Mouse (Mus musculus): ENCODE results near the gene Lat. TPM values are rescaled to one million over a fixed set of nuclear protein-coding genes. Genes with fewer than 3 reads are reported as not detected.
"Not testable (repeated sequence)": the region's sequence is repeated elsewhere in the genome, so short reads cannot be mapped to it uniquely, and the experiment has no call there.

The Lat gene
- total and polyA plus RNA-seq, 2 experiments from 2014 or later, result 0.69 TPM; not detected in 1

- WGBS, result 88% methylated on average over 9 of the region's 9 CpGs
- no peaks in the 10 kb centered on the region for H3K36me3 ChIP-seq (ENCODE audit: insufficient read depth, low read length)
- H3K9ac ChIP-seq (replicated peaks; ENCODE audit: low read length, poor library complexity, severe bottlenecking), result no peak overlapping the region
- H3K9me3 ChIP-seq (ENCODE audit: low read length), result no peaks in the 10 kb centered on the region
- H3K27me3 ChIP-seq (ENCODE audit: insufficient read depth, low read length), result no peaks in the 10 kb centered on the region
- H3K4me2 ChIP-seq (ENCODE audit: low read depth, low read length, poor library complexity, severe bottlenecking), result no peak overlapping the region
- no peak for DNase-seq (ENCODE audit: low spot score)
- no peak for TF ChIP-seq CTCF (IDR thresholded peaks at IDR 0.05)
- no peak for ATAC-seq (ENCODE audit: low FRiP score)
- H3K4me3 ChIP-seq (ENCODE audit: low read depth, low read length), result no peak overlapping the region
- H3K27ac ChIP-seq (ENCODE audit: low read depth, low read length), result no peak overlapping the region
- H3K4me1 ChIP-seq (ENCODE audit: insufficient read depth, low read length), result no peaks in the 10 kb centered on the region
Measured at GRCm38 (mm10) chr7:126329907-126330645, 39.3 kb downstream of the Lat start.

- H3K27me3 ChIP-seq (ENCODE audit: insufficient read depth, low read length); H3K4me3 ChIP-seq (ENCODE audit: low read depth, low read length); H3K4me1 ChIP-seq (ENCODE audit: insufficient read depth, low read length); ATAC-seq (ENCODE audit: low FRiP score); H3K9me3 ChIP-seq (ENCODE audit: low read length); DNase-seq (ENCODE audit: low spot score); H3K36me3 ChIP-seq (ENCODE audit: insufficient read depth, low read length); H3K9ac ChIP-seq (replicated peaks; ENCODE audit: low read length, poor library complexity, severe bottlenecking); H3K27ac ChIP-seq (ENCODE audit: low read depth, low read length); H3K4me2 ChIP-seq (ENCODE audit: low read depth, low read length, poor library complexity, severe bottlenecking): not testable (repeated sequence)
- WGBS, result 93% methylated on average over 4 of the region's 6 CpGs
Measured at GRCm38 (mm10) chr7:126328848-126329247, 40.5 kb downstream of the Lat start.

- DNase-seq (ENCODE audit: low spot score); H3K4me1 ChIP-seq (ENCODE audit: insufficient read depth, low read length); H3K4me3 ChIP-seq (ENCODE audit: low read depth, low read length); H3K4me2 ChIP-seq (ENCODE audit: low read depth, low read length, poor library complexity, severe bottlenecking); H3K9me3 ChIP-seq (ENCODE audit: low read length); H3K9ac ChIP-seq (replicated peaks; ENCODE audit: low read length, poor library complexity, severe bottlenecking); H3K27ac ChIP-seq (ENCODE audit: low read depth, low read length); H3K36me3 ChIP-seq (ENCODE audit: insufficient read depth, low read length); ATAC-seq (ENCODE audit: low FRiP score); H3K27me3 ChIP-seq (ENCODE audit: insufficient read depth, low read length): not testable (repeated sequence)
- WGBS, result 24% methylated on average over 9 of the region's 9 CpGs
Measured at GRCm38 (mm10) chr7:126325576-126326273, 43.6 kb downstream of the Lat start.

- no peaks in the 10 kb centered on the region for H3K4me1 ChIP-seq (ENCODE audit: insufficient read depth, low read length)
- ATAC-seq (ENCODE audit: low FRiP score), result no peak
- no peak for DNase-seq (ENCODE audit: low spot score)
- 55% methylated on average over 3 of the region's 3 CpGs for WGBS
- no peaks in the 10 kb centered on the region for H3K36me3 ChIP-seq (ENCODE audit: insufficient read depth, low read length)
- H3K4me3 ChIP-seq (ENCODE audit: low read depth, low read length), result no peak overlapping the region
- H3K9ac ChIP-seq (replicated peaks; ENCODE audit: low read length, poor library complexity, severe bottlenecking), result no peak overlapping the region
- no peak overlapping the region for H3K27ac ChIP-seq (ENCODE audit: low read depth, low read length)
- no peaks in the 10 kb centered on the region for H3K27me3 ChIP-seq (ENCODE audit: insufficient read depth, low read length)
- TF ChIP-seq CTCF (IDR thresholded peaks at IDR 0.05), result no peak
- no peaks in the 10 kb centered on the region for H3K9me3 ChIP-seq (ENCODE audit: low read length)
- no peak overlapping the region for H3K4me2 ChIP-seq (ENCODE audit: low read depth, low read length, poor library complexity, severe bottlenecking)
Measured at GRCm38 (mm10) chr7:126324791-126325190, 44.6 kb downstream of the Lat start.

- DNase-seq (ENCODE audit: low spot score) (peak; percentile 88), ATAC-seq (ENCODE audit: low FRiP score) (no peak)
- H3K27me3 ChIP-seq (ENCODE audit: insufficient read depth, low read length), result no peaks in the 10 kb centered on the region
- no peak overlapping the region for H3K27ac ChIP-seq (ENCODE audit: low read depth, low read length)
- H3K9me3 ChIP-seq (ENCODE audit: low read length), result no peaks in the 10 kb centered on the region
- no peaks in the 10 kb centered on the region for H3K4me1 ChIP-seq (ENCODE audit: insufficient read depth, low read length)
- TF ChIP-seq CTCF (IDR thresholded peaks at IDR 0.05), result peak; percentile 97
- WGBS, result 7% methylated on average over 11 of the region's 11 CpGs
- no peak overlapping the region for H3K4me3 ChIP-seq (ENCODE audit: low read depth, low read length)
- H3K4me2 ChIP-seq (ENCODE audit: low read depth, low read length, poor library complexity, severe bottlenecking), result no peak overlapping the region
- no peaks in the 10 kb centered on the region for H3K36me3 ChIP-seq (ENCODE audit: insufficient read depth, low read length)
- no peak overlapping the region for H3K9ac ChIP-seq (replicated peaks; ENCODE audit: low read length, poor library complexity, severe bottlenecking)
Measured at GRCm38 (mm10) chr7:126323729-126324128, 45.6 kb downstream of the Lat start.

GRCm38 (mm10) chr7:126314273-126314672, 55.1 kb downstream of the Lat start:
- DNase-seq (ENCODE audit: low spot score) (no peak), ATAC-seq (ENCODE audit: low FRiP score) (no peak)
- TF ChIP-seq CTCF (IDR thresholded peaks at IDR 0.05), result no peak
- Histone ChIP-seq H3K4me2 (ENCODE audit: low read depth, low read length, poor library complexity, severe bottlenecking) (no peak overlapping the region), H3K27me3 (ENCODE audit: insufficient read depth, low read length) (no peaks in the 10 kb centered on the region), H3K9me3 (ENCODE audit: low read length) (no peaks in the 10 kb centered on the region), H3K36me3 (ENCODE audit: insufficient read depth, low read length) (no peaks in the 10 kb centered on the region), H3K4me3 (ENCODE audit: low read depth, low read length) (no peak overlapping the region), H3K4me1 (ENCODE audit: insufficient read depth, low read length) (no peaks in the 10 kb centered on the region), H3K27ac (ENCODE audit: low read depth, low read length) (no peak overlapping the region), H3K9ac (replicated peaks; ENCODE audit: low read length, poor library complexity, severe bottlenecking) (no peak overlapping the region)
- WGBS, result 78% methylated on average over 8 of the region's 8 CpGs

Small RNA genes lying within 50 kb of the gene (microRNA-seq; reads per million reads assigned to microRNA genes)
- not detected for gene Mir7058 (ENCODE audit: borderline number of aligned reads)

Other genes starting within 250 kb of the Lat start
- 117 and 157 TPM in 2 replicates for gene Xpo6, start 169.1 kb downstream of the Lat start, total RNA-seq (2014; rRNA removed)
- 45.1 and 46.9 TPM in 2 replicates for gene Xpo6, start 169.1 kb downstream of the Lat start, polyA plus RNA-seq (2015; fragmentation: Nextera tagmentation; extraction: Ambion mirVana)
- 535 and 557 TPM in 2 replicates for gene Sbk1, start 97.0 kb downstream of the Lat start, total RNA-seq (2014; rRNA removed)
- gene Sbk1, start 97.0 kb downstream of the Lat start, polyA plus RNA-seq (2015; fragmentation: Nextera tagmentation; extraction: Ambion mirVana), result 183 and 184 TPM in 2 replicates
- gene Spns1, start 7.9 kb upstream of the Lat start, total RNA-seq (2014; rRNA removed), result 97.1 and 119 TPM in 2 replicates
- 88.9 and 89.5 TPM in 2 replicates for gene Spns1, start 7.9 kb upstream of the Lat start, polyA plus RNA-seq (2015; fragmentation: Nextera tagmentation; extraction: Ambion mirVana)
- 6.0 and 6.7 TPM in 2 replicates for gene Nfatc2ip, start 27.2 kb upstream of the Lat start, total RNA-seq (2014; rRNA removed)
- gene Nfatc2ip, start 27.2 kb upstream of the Lat start, polyA plus RNA-seq (2015; fragmentation: Nextera tagmentation; extraction: Ambion mirVana), result 2.3 and 2.4 TPM in 2 replicates
- not detected in 2 replicates for gene Cd19, start 45.3 kb upstream of the Lat start, total RNA-seq (2014; rRNA removed)
- 0.23 TPM in 1 of 2 replicates, not detected in the other for gene Cd19, start 45.3 kb upstream of the Lat start, polyA plus RNA-seq (2015; fragmentation: Nextera tagmentation; extraction: Ambion mirVana)
- gene Rabep2, start 59.2 kb upstream of the Lat start, total RNA-seq (2014; rRNA removed), result 20.3 and 21.0 TPM in 2 replicates
- 18.5 and 18.7 TPM in 2 replicates for gene Rabep2, start 59.2 kb upstream of the Lat start, polyA plus RNA-seq (2015; fragmentation: Nextera tagmentation; extraction: Ambion mirVana)
- 0.14 and 0.33 TPM in 2 replicates for gene Atp2a1, start 93.5 kb upstream of the Lat start, total RNA-seq (2014; rRNA removed)
- 0.35 and 0.56 TPM in 2 replicates for gene Atp2a1, start 93.5 kb upstream of the Lat start, polyA plus RNA-seq (2015; fragmentation: Nextera tagmentation; extraction: Ambion mirVana)
- gene Sh2b1, start 105.9 kb upstream of the Lat start, total RNA-seq (2014; rRNA removed), result 41.3 and 46.8 TPM in 2 replicates
- gene Sh2b1, start 105.9 kb upstream of the Lat start, polyA plus RNA-seq (2015; fragmentation: Nextera tagmentation; extraction: Ambion mirVana), result 63.9 and 64.9 TPM in 2 replicates
- gene Tufm, start 117.8 kb upstream of the Lat start, total RNA-seq (2014; rRNA removed), result 68.6 and 86.2 TPM in 2 replicates
- 101 and 106 TPM in 2 replicates for gene Tufm, start 117.8 kb upstream of the Lat start, polyA plus RNA-seq (2015; fragmentation: Nextera tagmentation; extraction: Ambion mirVana)
- gene Atxn2l, start 133.9 kb upstream of the Lat start, total RNA-seq (2014; rRNA removed), result 80.5 and 84.0 TPM in 2 replicates
- gene Atxn2l, start 133.9 kb upstream of the Lat start, polyA plus RNA-seq (2015; fragmentation: Nextera tagmentation; extraction: Ambion mirVana), result 52.1 and 65.4 TPM in 2 replicates
- 111 and 123 TPM in 2 replicates for gene Eif3c, start 196.8 kb upstream of the Lat start, total RNA-seq (2014; rRNA removed)
- 179 and 213 TPM in 2 replicates for gene Eif3c, start 196.8 kb upstream of the Lat start, polyA plus RNA-seq (2015; fragmentation: Nextera tagmentation; extraction: Ambion mirVana)
- 0.38 TPM in 1 of 2 replicates, not detected in the other for gene Apobr, start 215.4 kb upstream of the Lat start, total RNA-seq (2014; rRNA removed)
- 0.58 and 0.82 TPM in 2 replicates for gene Apobr, start 215.4 kb upstream of the Lat start, polyA plus RNA-seq (2015; fragmentation: Nextera tagmentation; extraction: Ambion mirVana)
- gene Cln3, start 216.2 kb upstream of the Lat start, total RNA-seq (2014; rRNA removed), result 32.1 and 38.9 TPM in 2 replicates
- gene Cln3, start 216.2 kb upstream of the Lat start, polyA plus RNA-seq (2015; fragmentation: Nextera tagmentation; extraction: Ambion mirVana), result 23.9 and 31.2 TPM in 2 replicates
- gene Il27, start 225.4 kb upstream of the Lat start, total RNA-seq (2014; rRNA removed), result not detected in 2 replicates
- not detected in 2 replicates for gene Il27, start 225.4 kb upstream of the Lat start, polyA plus RNA-seq (2015; fragmentation: Nextera tagmentation; extraction: Ambion mirVana)